Mouse (Mus musculus) midbrain, embryonic 13.5 days (tissue): ENCODE measurements around the gene Ap1ar. TPM values are rescaled to one million over a fixed set of nuclear protein-coding genes. Genes with fewer than 3 reads are reported as not detected.
"Not testable (repeated sequence)": the region's sequence is repeated elsewhere in the genome, so short reads cannot be mapped to it uniquely, and the experiment has no call there.

Experiments used
- ATAC-seq: fragments of 200-750 bp; cut with Nextera tagmentation; 2 replicates; pipeline ENCODE4 v1.8.0; 2017; ENCODE audit warnings: mild to moderate bottlenecking, moderate TSS enrichment, moderate library complexity
- H3K27ac ChIP-seq: fragments of 300-500 bp; sonication (generic); 2 replicates; pipeline ENCODE4 v1.5.1; 2015; ENCODE audit warnings: inconsistent platforms, mild to moderate bottlenecking, moderate library complexity
- H3K27me3 ChIP-seq: fragments of 300-500 bp; sonication (generic); 2 replicates; pipeline ENCODE4 v1.6.1; 2015; ENCODE audit warnings: mild to moderate bottlenecking, inconsistent platforms
- H3K36me3 ChIP-seq: fragments of 300-500 bp; sonication (generic); 2 replicates; pipeline ENCODE4 v1.6.1; 2015; ENCODE audit warnings: mild to moderate bottlenecking, inconsistent platforms
- H3K4me1 ChIP-seq: fragments of 300-500 bp; sonication (generic); replicated peaks from 2 replicates; pipeline ENCODE4 v1.6.1; 2015; ENCODE audit warnings: inconsistent platforms
- H3K4me2 ChIP-seq: fragments of 300-500 bp; sonication (generic); replicated peaks from 2 replicates; pipeline ENCODE4 v1.6.1; 2015; ENCODE audit warnings: moderate library complexity, mild to moderate bottlenecking, inconsistent platforms
- H3K4me3 ChIP-seq: fragments of 300-500 bp; sonication (generic); replicated peaks from 2 replicates; pipeline ENCODE4 v1.5.1; 2015; ENCODE audit warnings: mild to moderate bottlenecking, inconsistent platforms
- H3K9ac ChIP-seq: fragments of 300-500 bp; sonication (generic); replicated peaks from 2 replicates; pipeline ENCODE4 v1.6.1; 2015; ENCODE audit warnings: mild to moderate bottlenecking, inconsistent platforms
- H3K9me3 ChIP-seq: fragments of 300-500 bp; sonication (generic); 2 replicates; pipeline ENCODE4 v1.6.1; 2016; ENCODE audit warnings: mild to moderate bottlenecking, inconsistent platforms
- WGBS: fragments of 180-500 bp; shearing (Covaris S2); methylation state at CpG from one replicate; pipeline ENCODE4 v1.1.7; 2015; 5-methylcytosine and 5-hydroxymethylcytosine counted together
- polyA plus RNA-seq: library from polyadenylated mRNA; unstranded; fragments of >200 nt; fragmentation: Nextera tagmentation; extraction: Ambion mirVana; gene quantifications from 2 replicates; pipeline ENCODE4 v1.2.1, GENCODE M21; 2015

Gene Ap1ar
- polyA plus RNA-seq, 1 experiment from 2014 or later: 70.8 TPM

GRCm38 (mm10) chr3:127791056-127791483, 46.3 kb downstream of the Ap1ar start:
- ATAC-seq: no peak
- 2% methylated on average over 15 of the region's 15 CpGs for WGBS
- Histone ChIP-seq H3K9me3 (0 out of 2 replicates have a peak, but pooled peaks cover 2% of the 10 kb centered on the region), H3K27me3 (peaks cover 62% of the 10 kb centered on the region), H3K27ac (no peak overlapping the region), H3K4me1 (peaks cover 21% of the 10 kb centered on the region), H3K9ac (peak overlapping the region; percentile 68), H3K36me3 (no peaks in the 10 kb centered on the region), H3K4me3 (peak overlapping the region; percentile 57), H3K4me2 (peak overlapping the region; percentile 97)

GRCm38 (mm10) chr3:127790234-127791055, 46.9 kb downstream of the Ap1ar start:
- H3K9me3 ChIP-seq: no peaks in the 10 kb centered on the region
- peak; percentile 73 for ATAC-seq
- H3K27ac ChIP-seq: no peak overlapping the region
- WGBS: under 1% methylated on average over 34 of the region's 36 CpGs
- H3K27me3 ChIP-seq: peaks cover 64% of the 10 kb centered on the region
- peaks cover 21% of the 10 kb centered on the region for H3K4me1 ChIP-seq
- H3K9ac ChIP-seq: peak overlapping the region; percentile 68
- peak overlapping the region; percentile 97 for H3K4me2 ChIP-seq
- H3K4me3 ChIP-seq: peak overlapping the region; percentile 57
- H3K36me3 ChIP-seq: no peaks in the 10 kb centered on the region

GRCm38 (mm10) chr3:127789500-127790191, 47.7 kb downstream of the Ap1ar start, which contains the start of gene Tifa:
TSS of gene Tifa (plus strand) at chr3:127789805.
- Histone ChIP-seq H3K9me3 (no peaks in the 10 kb centered on the region), H3K4me2 (peak within 1 kb of the TSS; percentile 97), H3K27ac (no peak within 1 kb of the TSS), H3K27me3 (peaks cover 64% of the 10 kb centered on the region), H3K9ac (peak within 1 kb of the TSS; percentile 68), H3K36me3 (no peaks in the 10 kb centered on the region), H3K4me3 (peak within 1 kb of the TSS; percentile 57), H3K4me1 (peaks cover 21% of the 10 kb centered on the region)
- 1% methylated on average over 32 of the region's 44 CpGs for WGBS
- peak; percentile 63 for ATAC-seq

GRCm38 (mm10) chr3:127788919-127789318, 48.4 kb downstream of the Ap1ar start:
- H3K4me1 ChIP-seq: peaks cover 21% of the 10 kb centered on the region
- no peak overlapping the region for H3K27ac ChIP-seq
- peak overlapping the region; percentile 97 for H3K4me2 ChIP-seq
- no peaks in the 10 kb centered on the region for H3K9me3 ChIP-seq
- H3K4me3 ChIP-seq: peak overlapping the region; percentile 57
- H3K9ac ChIP-seq: no peak overlapping the region
- WGBS: 19% methylated on average over 8 of the region's 8 CpGs
- peaks cover 64% of the 10 kb centered on the region for H3K27me3 ChIP-seq
- no peaks in the 10 kb centered on the region for H3K36me3 ChIP-seq
- no peak for ATAC-seq

GRCm38 (mm10) chr3:127788038-127788437, 49.3 kb downstream of the Ap1ar start:
- Histone ChIP-seq H3K4me2 (no peak overlapping the region), H3K4me1 (peaks cover 21% of the 10 kb centered on the region), H3K9ac (no peak overlapping the region), H3K4me3 (no peak overlapping the region), H3K27ac (no peak overlapping the region), H3K36me3 (no peaks in the 10 kb centered on the region), H3K27me3 (peaks cover 64% of the 10 kb centered on the region), H3K9me3 (no peaks in the 10 kb centered on the region)
- ATAC-seq: no peak
- 39% methylated on average over 7 of the region's 7 CpGs for WGBS

- Histone ChIP-seq H3K27me3 (peaks cover 57% of the 10 kb centered on the region), H3K4me3 (no peak overlapping the region), H3K4me2 (no peak overlapping the region), H3K27ac (no peak overlapping the region), H3K4me1 (peaks cover 21% of the 10 kb centered on the region), H3K36me3 (no peaks in the 10 kb centered on the region), H3K9ac (no peak overlapping the region), H3K9me3 (no peaks in the 10 kb centered on the region)
- no peak for ATAC-seq
These were observed 50.3 kb downstream of the Ap1ar start for GRCm38 (mm10) chr3:127787032-127787431.

- 97% methylated on average over 8 of the region's 8 CpGs for WGBS
- ATAC-seq, H3K27ac ChIP-seq: not testable (repeated sequence)
These were observed 53.6 kb downstream of the Ap1ar start for GRCm38 (mm10) chr3:127783680-127784079.

GRCm38 (mm10) chr3:127782921-127783320, 54.4 kb downstream of the Ap1ar start:
- Histone ChIP-seq H3K4me2 (no peak overlapping the region), H3K27ac (no peak overlapping the region), H3K9ac (no peak overlapping the region), H3K4me3 (no peak overlapping the region), H3K9me3 (no peaks in the 10 kb centered on the region), H3K36me3 (no peaks in the 10 kb centered on the region), H3K27me3 (peaks cover 34% of the 10 kb centered on the region), H3K4me1 (peaks cover 5% of the 10 kb centered on the region)
- 93% methylated on average over 6 of the region's 6 CpGs for WGBS
- ATAC-seq: no peak

More at GRCm38 (mm10) chr3:127783680-127784079, 53.6 kb downstream of the Ap1ar start:
- peaks cover 41% of the 10 kb centered on the region for H3K27me3 ChIP-seq
- not testable (repeated sequence) for H3K4me1 ChIP-seq, H3K9ac ChIP-seq, H3K36me3 ChIP-seq, H3K4me3 ChIP-seq, H3K4me2 ChIP-seq, H3K9me3 ChIP-seq

- no peak overlapping the region for H3K4me2 ChIP-seq
- no peak overlapping the region for H3K9ac ChIP-seq
- WGBS: 95% methylated on average over 9 of the region's 9 CpGs
- H3K9me3 ChIP-seq: no peaks in the 10 kb centered on the region
- no peaks in the 10 kb centered on the region for H3K36me3 ChIP-seq
- H3K4me3 ChIP-seq: no peak overlapping the region
- no peak for ATAC-seq
- H3K4me1 ChIP-seq: peaks cover 5% of the 10 kb centered on the region
- no peak overlapping the region for H3K27ac ChIP-seq
- peaks cover 16% of the 10 kb centered on the region for H3K27me3 ChIP-seq
These were observed 56.4 kb downstream of the Ap1ar start for GRCm38 (mm10) chr3:127780921-127781320.

- Histone ChIP-seq H3K4me1 (peaks cover 5% of the 10 kb centered on the region), H3K4me2 (peak within 1 kb of the TSS; percentile 56), H3K9me3 (no peaks in the 10 kb centered on the region), H3K36me3 (no peaks in the 10 kb centered on the region), H3K4me3 (peak within 1 kb of the TSS; percentile 35), H3K27me3 (peaks cover 16% of the 10 kb centered on the region), H3K27ac (no peak within 1 kb of the TSS), H3K9ac (peak within 1 kb of the TSS; percentile 32; the same call in 1 of the 2 replicates)
- 2% methylated on average over 24 of the region's 24 CpGs for WGBS
- no peak for ATAC-seq
These were observed 57.2 kb downstream of the Ap1ar start, which contains the start of gene Alpk1 for GRCm38 (mm10) chr3:127780021-127780644. TSS of gene Alpk1 (minus strand) at chr3:127780527.

- Histone ChIP-seq H3K36me3 (no peaks in the 10 kb centered on the region), H3K4me2 (no peak overlapping the region), H3K4me1 (no peaks in the 10 kb centered on the region), H3K27ac (no peak overlapping the region), H3K9ac (no peak overlapping the region), H3K4me3 (no peak overlapping the region), H3K9me3 (no peaks in the 10 kb centered on the region), H3K27me3 (peaks cover 19% of the 10 kb centered on the region)
- no peak for ATAC-seq
- 90% methylated on average over 11 of the region's 11 CpGs for WGBS
These were observed 68.2 kb downstream of the Ap1ar start for GRCm38 (mm10) chr3:127769146-127769545.

- Histone ChIP-seq H3K36me3 (no peaks in the 10 kb centered on the region), H3K4me2 (no peak overlapping the region), H3K27ac (no peak overlapping the region), H3K4me3 (no peak overlapping the region), H3K9ac (no peak overlapping the region), H3K27me3 (peaks cover 46% of the 10 kb centered on the region), H3K4me1 (no peaks in the 10 kb centered on the region), H3K9me3 (no peaks in the 10 kb centered on the region)
- 73% methylated on average over 3 of the region's 3 CpGs for WGBS
- ATAC-seq: no peak
These were observed 71.4 kb downstream of the Ap1ar start for GRCm38 (mm10) chr3:127765971-127766370.
